Mouse (Mus musculus): Measurements from ENCODE around the gene Gdf5.

GRCm38 (mm10) chr2:155943463-155943862 is 1.7 kb downstream of the Gdf5 start:
- TF ChIP-seq CTCF (IDR thresholded peaks at IDR 0.05; ENCODE audit: extremely low read depth, insufficient read depth, low read length) = no peak
- TF ChIP-seq POLR2A (IDR thresholded peaks at IDR 0.05; ENCODE audit: extremely low read depth, insufficient read depth, low read length) = no peak

Data from cortical plate, adult 2 months (tissue).